Mouse (Mus musculus): ENCODE results near the gene Timmdc1.
A peak's percentile ranks its signal among the peaks of the same experiment; 100 is the strongest.
"Not testable (repeated sequence)": the region's sequence is repeated elsewhere in the genome, so short reads cannot be mapped to it uniquely, and the experiment has no call there.

Timmdc1 gene

GRCm38 (mm10) chr16:38496604-38497140, 25.8 kb downstream of the Timmdc1 start:
- DNase-seq (ENCODE audit: low spot score in 2 of 2) = no peak

- DNase-seq (ENCODE audit: low spot score in 2 of 2) = no peak
These were observed 28.6 kb downstream of the Timmdc1 start for GRCm38 (mm10) chr16:38493890-38494289.

- no peak for DNase-seq (ENCODE audit: low spot score in 2 of 2)
These were observed 29.9 kb downstream of the Timmdc1 start for GRCm38 (mm10) chr16:38492551-38492950.

DNA sequence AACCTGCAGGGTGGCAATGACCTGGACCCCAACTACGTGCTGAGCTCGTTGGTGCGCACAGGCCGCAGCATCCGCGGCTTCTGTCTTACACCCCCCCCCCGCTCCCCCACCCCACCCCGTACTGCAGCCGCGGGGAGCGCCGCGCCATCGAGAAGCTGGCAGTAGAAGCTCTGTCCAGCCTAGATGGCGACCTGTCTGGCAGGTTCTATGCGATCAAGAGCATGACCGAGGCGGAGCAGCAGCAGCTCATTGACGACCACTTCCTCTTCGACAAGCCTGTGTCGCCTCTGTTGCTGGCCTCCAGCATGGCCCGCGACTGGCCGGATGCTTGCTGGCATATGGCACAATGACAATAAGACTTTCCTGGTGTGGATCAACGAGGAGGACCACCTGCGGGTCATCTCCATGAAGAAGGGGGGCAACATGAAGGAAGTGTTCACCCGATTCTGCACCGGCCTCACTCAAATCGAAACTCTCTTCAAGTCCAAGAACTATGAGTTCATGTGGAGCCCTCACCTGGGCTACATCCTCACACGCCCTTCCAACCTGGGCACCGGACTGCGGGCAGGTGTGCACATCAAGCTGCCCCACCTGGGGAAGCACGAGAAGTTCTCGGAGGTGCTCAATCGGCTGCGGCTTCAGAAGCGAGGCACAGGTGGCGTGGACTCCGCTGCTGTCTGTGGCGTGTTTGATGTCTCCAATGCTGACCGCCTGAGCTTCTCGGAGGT, 38.7 kb downstream of the Timmdc1 start:
- DNase-seq (ENCODE audit: low spot score in 2 of 2) = peak in 1 of 2 experiments; percentile 16

GRCm38 (mm10) chr16:38482780-38483562, 39.5 kb downstream of the Timmdc1 start:
- peak in 1 of 2 experiments; percentile 25 for DNase-seq (ENCODE audit: low spot score in 2 of 2)

GRCm38 (mm10) chr16:38481327-38481726, 41.1 kb downstream of the Timmdc1 start:
- DNase-seq (ENCODE audit: low spot score in 2 of 2) = no peak

DNA sequence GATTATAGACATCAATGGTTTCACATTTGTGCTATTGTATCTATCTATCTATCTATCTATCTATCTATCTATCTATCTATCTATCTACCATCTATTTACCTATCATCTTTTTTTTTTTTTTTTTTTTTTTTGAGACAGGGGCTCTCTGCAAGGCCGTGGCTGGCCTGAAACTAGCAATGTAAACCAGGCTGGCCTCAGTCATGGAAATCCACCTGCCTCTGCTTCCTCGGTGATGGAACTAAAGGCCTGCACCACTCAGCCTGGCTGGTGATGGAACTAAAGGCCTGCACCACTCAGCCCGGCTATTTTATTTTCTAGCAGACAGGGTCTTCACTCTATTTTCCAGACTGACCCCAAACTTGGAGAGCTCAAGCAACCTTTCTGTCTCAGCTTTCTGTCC, 44.2 kb downstream of the Timmdc1 start:
- no peak for DNase-seq (ENCODE audit: low spot score in 2 of 2)

- not testable (repeated sequence) for DNase-seq (ENCODE audit: low spot score in 2 of 2)
These were observed 45.2 kb downstream of the Timmdc1 start for GRCm38 (mm10) chr16:38477241-38477608.

DNA sequence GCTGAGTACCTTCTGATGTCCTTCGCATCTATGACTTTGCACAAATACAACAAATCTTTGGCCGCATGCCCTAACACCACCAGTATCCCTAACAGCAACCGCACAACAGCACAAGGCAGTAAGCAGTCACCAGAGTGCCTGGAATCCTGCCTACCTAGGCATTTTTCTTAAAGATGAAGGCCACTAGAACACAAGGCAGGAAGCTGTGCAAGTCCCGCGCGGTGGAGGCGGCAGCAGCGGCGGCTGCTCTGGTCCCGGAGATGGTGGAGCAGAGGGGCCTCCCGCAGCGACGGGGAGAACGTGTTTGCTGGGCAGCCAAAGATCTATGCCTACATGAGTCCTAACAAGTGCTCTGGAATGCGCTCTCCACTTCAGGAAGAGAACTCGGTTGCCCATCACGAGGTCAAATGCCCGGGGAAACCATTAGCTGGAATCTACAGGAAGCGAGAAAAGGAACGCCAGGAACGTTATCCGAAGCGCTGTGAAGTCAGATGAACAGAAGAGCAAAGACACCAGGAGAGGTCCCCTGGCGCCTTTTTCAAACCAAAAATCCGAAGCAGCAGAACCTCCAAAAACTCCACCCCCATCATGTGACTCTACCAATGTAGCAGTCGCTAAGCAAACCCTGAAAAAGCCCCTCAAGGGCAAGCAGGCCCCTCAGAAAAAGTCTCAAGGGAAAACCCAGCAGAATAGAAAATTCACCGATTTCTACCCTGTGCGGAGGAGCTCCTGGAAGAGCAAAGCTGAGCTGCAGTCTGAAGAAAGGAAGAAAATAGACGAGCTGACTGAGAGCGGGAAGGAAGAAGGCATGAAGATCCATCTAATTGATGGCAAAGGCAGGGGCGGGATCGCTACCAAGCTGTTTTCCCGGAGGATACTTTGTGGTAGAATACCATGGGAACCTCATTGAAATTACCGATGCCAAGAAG, 45.9 kb downstream of the Timmdc1 start:
- DNase-seq (ENCODE audit: low spot score in 2 of 2) = peak in 1 of 2 experiments; percentile 7

GRCm38 (mm10) chr16:38475681-38476311, 46.7 kb downstream of the Timmdc1 start:
- no peak for DNase-seq (ENCODE audit: low spot score in 2 of 2)

GRCm38 (mm10) chr16:38474677-38475286, 47.7 kb downstream of the Timmdc1 start:
- no peak for DNase-seq (ENCODE audit: low spot score in 2 of 2)

GRCm38 (mm10) chr16:38473661-38474060, 48.8 kb downstream of the Timmdc1 start:
- DNase-seq (ENCODE audit: low spot score in 2 of 2) = no peak

- DNase-seq (ENCODE audit: low spot score in 2 of 2) = no peak
These were observed 50.0 kb downstream of the Timmdc1 start for GRCm38 (mm10) chr16:38472507-38472873.

DNA sequence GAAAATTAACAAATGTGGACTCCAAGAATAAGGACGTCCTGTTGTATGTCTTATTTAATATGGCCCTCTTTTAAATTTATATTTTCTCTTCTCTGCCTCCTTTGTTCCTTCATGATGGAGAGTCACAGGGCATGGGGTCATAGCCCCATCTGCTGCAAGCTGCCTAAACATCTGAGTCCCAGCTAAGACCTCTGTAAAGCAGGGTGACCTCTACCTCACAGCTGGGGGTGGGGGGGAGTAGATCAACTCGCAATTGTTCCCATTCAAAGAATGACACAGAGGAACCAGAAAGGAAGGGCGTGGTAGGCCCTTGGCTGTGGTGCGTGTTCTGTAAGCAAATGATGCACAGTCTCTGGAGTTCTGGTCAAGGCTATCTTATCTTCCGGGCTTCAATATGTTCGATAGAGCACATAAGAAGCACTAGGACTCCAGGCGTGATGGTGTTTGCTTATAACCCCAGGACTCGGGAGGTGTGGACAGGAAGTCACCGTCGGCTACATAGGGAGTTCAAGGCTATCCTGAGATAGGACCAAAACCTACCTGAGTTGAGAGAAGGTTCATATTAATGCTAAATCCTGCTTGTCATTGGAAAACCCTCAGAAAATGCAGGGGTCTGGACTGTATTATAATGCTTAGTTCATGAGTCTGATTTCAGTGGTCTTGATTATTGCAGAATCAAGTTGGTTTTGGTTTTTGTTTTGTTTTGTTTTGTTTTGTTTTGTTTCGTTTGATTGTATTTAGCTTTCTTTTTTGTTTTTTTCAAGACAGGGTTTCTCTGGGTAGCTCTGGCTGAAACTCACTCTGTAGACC, 50.6 kb downstream of the Timmdc1 start:
- no peak for DNase-seq (ENCODE audit: low spot score in 2 of 2)

DNA sequence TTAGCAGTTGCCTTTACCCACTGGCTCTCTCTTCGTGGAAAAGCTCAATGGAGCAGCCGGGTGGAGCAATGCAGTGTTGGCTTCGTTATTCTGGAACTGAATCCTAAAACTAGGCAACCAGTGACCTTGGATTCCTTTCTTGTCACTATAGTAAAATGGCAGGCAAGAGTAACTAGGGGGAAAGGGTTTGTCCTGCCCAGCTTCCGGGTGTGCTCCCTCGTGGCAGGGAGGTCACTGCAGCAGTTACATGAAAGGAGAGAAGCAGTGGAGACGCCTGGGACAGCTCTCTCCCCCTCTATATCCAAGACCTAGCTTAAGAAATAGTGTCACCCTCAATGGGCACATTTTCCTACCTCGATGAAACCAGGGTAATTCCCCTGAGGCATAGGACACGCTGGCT, 53.0 kb downstream of the Timmdc1 start:
- DNase-seq (ENCODE audit: low spot score in 2 of 2) = no peak

- DNase-seq (ENCODE audit: low spot score in 2 of 2) = no peak
These were observed 53.8 kb downstream of the Timmdc1 start for GRCm38 (mm10) chr16:38468706-38469018.

- no peak for DNase-seq (ENCODE audit: low spot score in 2 of 2)
These were observed 54.4 kb downstream of the Timmdc1 start for GRCm38 (mm10) chr16:38467917-38468705.

DNA sequence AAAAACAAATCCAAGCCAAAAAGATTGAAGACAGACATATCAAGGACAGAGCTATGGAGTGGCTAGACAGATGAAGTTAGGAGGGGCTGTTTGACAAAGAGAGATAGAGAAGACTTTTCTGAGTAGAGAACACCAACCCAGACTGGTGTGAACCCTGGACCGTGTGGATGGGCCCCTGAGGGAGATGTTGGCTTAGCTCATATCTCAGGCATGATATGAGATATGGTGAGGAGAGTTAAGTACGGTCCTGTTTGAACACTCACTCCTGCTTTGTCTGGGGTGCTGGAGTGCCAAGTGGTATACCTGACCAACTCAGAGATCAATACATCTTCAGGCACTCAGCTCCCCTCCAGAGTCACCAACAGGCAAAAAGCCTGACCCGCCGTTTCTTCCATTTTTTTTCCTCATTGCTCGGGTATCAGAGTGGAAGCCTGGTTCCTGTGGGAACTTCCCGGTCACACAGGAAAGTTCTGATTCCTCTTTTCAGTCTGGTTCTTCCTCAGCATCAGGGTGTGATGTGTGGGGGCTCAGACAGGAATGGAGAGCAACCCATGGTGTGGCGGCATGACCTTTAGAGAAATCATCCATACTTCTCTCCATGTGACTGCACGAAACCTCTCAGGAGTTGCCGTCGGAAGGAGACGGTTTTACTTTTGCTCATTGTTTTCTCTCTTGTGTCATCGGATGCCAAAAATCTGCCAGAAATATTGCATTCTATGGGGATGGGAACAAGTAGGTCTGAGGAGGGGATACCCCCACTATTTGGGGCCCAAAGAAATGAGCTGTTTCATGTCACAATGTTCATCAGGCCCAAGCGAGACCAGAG, 55.2 kb downstream of the Timmdc1 start:
- DNase-seq (ENCODE audit: low spot score in 2 of 2) = no peak
